Mouse (Mus musculus) left cerebral cortex, postnatal 14 days (tissue): Measurements from ENCODE around the gene Zfp30. TPM values are rescaled to one million over a fixed set of nuclear protein-coding genes. Genes with fewer than 3 reads are reported as not detected.

Experiments used
- DNase-seq, 2 experiments: peaks; one replicate each; pipeline ENCODE4 v3.0.0; 2021 to 2022; ENCODE audit warnings: low spot score in 2 of 2, mixed read lengths in 1 of 2
- intact Hi-C: fragments of 180-260 bp; cut with DNase I; formaldehyde crosslinking; loops from one replicate; pipeline ENCODE4 v1.15.1; 2025
- microRNA-seq, 2 experiments: library from miRNA; unstranded; fragments of <30 nt; microRNA quantifications; one replicate each; pipeline ENCODE4 v1.2.0; 2022
- total RNA-seq, 2 experiments: library from RNA; stranded (reverse); gene quantifications; 2 replicates each; pipeline ENCODE4 v1.2.3; 2021

Gene Zfp30
- total RNA-seq, 2 experiments from 2014 or later, result 11.7 TPM

DNA sequence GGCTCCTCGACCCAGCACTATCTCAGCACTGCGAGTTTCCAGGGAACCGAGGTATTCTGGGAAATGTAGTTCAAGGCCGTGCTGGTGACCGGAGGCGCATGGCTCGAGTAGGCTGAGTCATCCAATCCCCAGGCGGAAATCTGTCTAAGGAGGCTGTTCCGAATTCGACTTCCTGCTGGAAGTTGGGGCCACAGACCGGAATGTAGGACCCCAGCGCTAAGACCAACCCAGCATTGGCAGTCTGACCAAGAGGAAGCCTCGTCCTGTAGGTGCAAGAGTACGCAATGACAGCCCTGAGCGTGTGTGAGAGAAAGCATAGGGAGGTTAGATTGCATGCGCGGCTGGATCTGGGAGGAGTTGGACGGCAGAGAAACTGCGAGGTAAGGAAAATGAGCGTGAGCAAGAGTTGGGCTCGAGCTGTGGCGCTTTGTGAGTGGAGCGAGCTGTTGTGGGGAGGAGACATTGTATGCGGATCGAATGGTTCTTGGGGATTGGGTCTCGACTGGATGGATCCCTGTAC lies 32.2 kb downstream of the Zfp30 start, which contains the start of gene Zfp790:
Gene Zfp790, plus strand, starts transcription at position 205 of the 520 bp plus-strand sequence.
- peak; percentile 92 to 95 for DNase-seq
- intact Hi-C loops, result loop anchor here (5.0 to 10.0 kb wide), 4 partner anchors 34 to 89 kb away; partner anchors contain the start of genes Zfp27, Zfp30, Zfp383 and Zfp84

DNA sequence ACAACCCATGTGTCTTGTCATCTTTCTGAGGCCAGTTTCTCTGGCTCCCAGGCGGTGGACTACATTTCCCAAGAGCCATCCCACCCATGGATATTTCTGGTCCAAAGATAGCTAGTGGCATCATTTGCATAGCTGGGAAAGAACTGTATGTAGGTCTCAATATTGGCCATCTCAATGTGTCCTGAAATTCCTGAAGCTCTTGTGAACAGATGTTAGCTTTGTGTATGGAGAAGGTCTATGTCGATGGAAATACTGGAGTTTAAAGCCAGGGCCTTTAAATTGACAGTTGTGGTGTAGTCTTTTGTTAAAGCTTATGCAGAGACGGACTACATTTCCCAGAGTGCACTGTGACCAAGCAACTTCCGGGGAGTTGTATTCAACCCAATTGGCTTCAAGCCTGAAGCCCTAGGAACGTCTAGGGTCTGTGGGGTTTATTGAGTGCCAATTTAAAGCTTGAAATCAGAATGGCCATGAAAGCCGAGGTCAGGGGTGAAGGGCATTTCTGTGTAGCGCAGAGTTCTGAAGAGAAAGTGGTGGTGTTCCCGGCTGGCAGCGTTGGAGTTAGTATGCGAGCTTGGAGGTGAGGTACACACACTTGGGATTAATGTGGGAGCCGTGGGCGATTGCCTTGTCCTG lies 34.9 kb downstream of the Zfp30 start:
- intact Hi-C loops, result loop anchor here (5.0 to 10.0 kb wide), 4 partner anchors 34 to 86 kb away; partner anchors contain the start of genes Zfp27, Zfp30, Zfp383 and Zfp84
- peak; percentile 78 to 86 for DNase-seq

DNA sequence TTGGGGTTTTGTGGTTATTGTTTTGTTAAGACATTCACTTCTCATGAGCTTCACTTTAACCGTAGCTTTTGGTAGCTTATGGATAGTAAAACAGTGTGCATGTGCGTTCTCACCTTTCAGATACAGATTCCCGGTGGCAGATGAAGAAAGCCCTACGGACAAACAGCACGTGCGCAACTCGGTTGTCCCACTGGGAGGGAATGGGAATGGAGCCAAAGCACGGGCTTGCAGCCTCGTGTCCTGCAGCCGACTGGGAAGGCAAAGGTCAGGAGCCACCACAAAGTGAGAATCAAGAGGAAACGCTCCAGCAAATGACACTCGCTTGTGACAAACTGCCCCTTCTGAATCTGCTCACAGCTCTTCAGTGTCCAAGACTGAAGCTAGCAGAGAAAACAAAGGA lies 44.2 kb downstream of the Zfp30 start:
- intact Hi-C loops, result no loop called here
- DNase-seq, result no peak

DNA sequence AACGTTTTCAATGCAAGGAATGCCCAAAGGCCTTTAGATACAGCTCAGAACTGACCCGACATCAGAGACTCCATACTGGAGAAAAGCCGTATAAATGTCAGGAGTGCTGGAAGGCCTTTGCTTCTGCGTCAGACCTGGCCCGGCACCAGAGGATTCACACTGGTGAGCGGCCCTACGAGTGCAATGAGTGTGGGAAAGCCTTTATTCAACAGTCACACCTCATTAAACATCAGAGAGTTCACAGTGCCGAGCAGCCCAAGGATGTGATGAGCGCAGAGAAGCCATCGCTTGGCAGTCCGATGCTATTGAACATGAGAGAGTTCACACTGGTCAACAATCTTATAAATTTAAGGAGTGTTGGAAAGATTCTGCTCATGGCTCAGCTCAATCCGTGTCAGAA lies 46.0 kb downstream of the Zfp30 start:
- DNase-seq, result no peak
- intact Hi-C loops, result no loop called here

DNA sequence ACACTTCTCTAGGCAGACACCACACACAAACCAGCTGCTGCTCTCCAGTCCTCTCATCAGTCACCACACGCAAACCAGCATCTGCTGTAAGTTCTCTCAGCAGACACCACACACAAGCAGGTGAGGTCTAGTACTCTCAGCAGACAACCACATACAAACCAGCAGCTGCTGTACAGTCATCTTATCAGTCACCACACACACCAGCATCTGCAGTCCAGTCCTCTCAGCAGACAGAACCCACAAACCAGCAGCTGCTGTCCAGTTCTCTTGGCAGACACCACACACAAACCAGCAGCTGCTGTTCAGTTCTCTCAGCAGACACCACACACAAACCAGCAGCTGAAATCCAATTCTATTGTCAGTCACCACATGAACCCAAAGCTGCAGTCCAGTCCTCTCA lies 53.0 kb downstream of the Zfp30 start:
- no peak for DNase-seq
- intact Hi-C loops, result no loop called here

DNA sequence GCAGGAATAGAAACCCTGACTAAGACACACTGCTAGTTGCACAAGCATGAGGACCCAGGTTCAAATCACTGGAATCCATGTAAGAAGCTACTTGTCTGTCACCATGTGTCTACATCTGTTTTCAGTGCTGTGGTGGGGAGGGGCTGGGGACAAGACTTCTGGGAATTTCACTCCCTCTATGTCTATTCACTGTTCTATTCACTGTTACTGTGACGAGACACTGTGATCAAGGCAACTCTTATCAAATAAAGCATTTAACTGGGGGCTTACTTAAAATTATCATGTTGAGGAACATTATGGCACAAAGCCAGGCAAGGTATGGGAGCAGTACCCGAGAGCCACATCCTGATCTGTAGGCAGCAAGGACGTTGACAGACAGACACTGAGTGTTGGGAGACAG lies 55.5 kb downstream of the Zfp30 start:
- intact Hi-C loops, result no loop called here

DNA sequence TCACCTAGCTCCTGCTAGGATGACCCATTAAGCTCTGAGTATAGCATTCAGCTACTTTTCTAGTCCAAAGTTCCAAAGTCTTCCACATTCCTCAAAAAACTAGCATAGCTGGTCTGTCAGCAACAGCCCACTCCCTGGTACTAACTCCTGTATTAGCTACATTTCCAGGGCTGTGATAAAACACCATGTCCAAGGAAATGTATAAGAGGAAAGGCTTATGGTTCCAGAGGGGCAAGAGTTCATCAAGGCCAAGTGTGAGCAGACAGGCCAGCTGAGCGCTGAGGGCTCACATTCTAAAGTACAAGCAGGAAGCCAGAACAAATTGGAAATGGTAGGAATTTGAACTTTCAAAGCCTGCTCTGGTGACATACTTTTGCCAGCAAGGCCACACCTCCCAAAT lies 58.3 kb downstream of the Zfp30 start:
- intact Hi-C loops, result no loop called here
- no peak for DNase-seq

More for the DNA sequence above, 55.5 kb downstream of the Zfp30 start:
- no peak for DNase-seq

Small RNAs within 50 kb of the gene (microRNA-seq; reads per million reads assigned to microRNA genes)
- gene Mir1964, result 2.9 to 3.0 reads per million in 2 experiments

Other genes with a start within 250 kb of the Zfp30 start
- not detected for gene Catsperg2, start 57.0 kb upstream of the Zfp30 start, total RNA-seq
- gene Zfp84, start 15.4 kb upstream of the Zfp30 start, total RNA-seq, result 10 to 100 TPM; 15.6 to 16.7 TPM
- 10 to 100 TPM; 16.6 to 21.5 TPM for gene Zfp790, start 32.1 kb downstream of the Zfp30 start, total RNA-seq
- 10 to 100 TPM; 20.3 to 23.2 TPM for gene Zfp940, start 69.7 kb downstream of the Zfp30 start, total RNA-seq
- gene Zfp420, start 76.0 kb downstream of the Zfp30 start, total RNA-seq, result 10 to 100 TPM; 12.8 to 13.7 TPM
- 10 to 100 TPM; 21.5 to 22.5 TPM for gene Zfp27, start 122.6 kb downstream of the Zfp30 start, total RNA-seq
- 1 to 10 TPM; 7.5 to 8.2 TPM for gene Zfp383, start 124.2 kb downstream of the Zfp30 start, total RNA-seq
- 10 to 100 TPM; 19.9 to 21.4 TPM for gene Zfp74, start 170.1 kb downstream of the Zfp30 start, total RNA-seq
- gene Zfp568, start 200.0 kb downstream of the Zfp30 start, total RNA-seq, result 1 to 10 TPM; 3.7 TPM